Mouse (Mus musculus): Measurements from ENCODE around the gene Liph.

GRCm38 (mm10) chr16:21913347-21913746 is 82.1 kb downstream of the Liph start:
- TF ChIP-seq POLR2A (IDR thresholded peaks at IDR 0.05; ENCODE audit: extremely low read depth, insufficient read depth, low read length), result no peak
- no peak for TF ChIP-seq CTCF (IDR thresholded peaks at IDR 0.05; ENCODE audit: extremely low read depth, insufficient read depth, low read length)
